Mouse (Mus musculus) gastrocnemius, adult 18-20 months (tissue): ENCODE measurements around the gene Hap1. TPM values are rescaled to one million over a fixed set of nuclear protein-coding genes. Genes with fewer than 3 reads are reported as not detected.
"Not testable (repeated sequence)": the region's sequence is repeated elsewhere in the genome, so short reads cannot be mapped to it uniquely, and the experiment has no call there.

Experiments
- DNase-seq: peaks from one replicate; pipeline ENCODE4 v3.0.0; 2021; ENCODE audit warnings: low spot score
- total RNA-seq, 2 experiments: library from RNA; stranded (reverse); gene quantifications; 2 replicates each; pipeline ENCODE4 v1.2.3; 2021

Hap1 gene
- total RNA-seq, 2 experiments from 2014 or later, result 0.26 to 0.53 TPM

GRCm38 (mm10) chr11:100319492-100320171 is 36.3 kb downstream of the Hap1 start, which contains the start of gene Eif1:
Gene Eif1, plus strand, starts transcription at chr11:100319885.
- peak; percentile 100 for DNase-seq

- DNase-seq, result no peak
Observed at GRCm38 (mm10) chr11:100318529-100319451, 37.1 kb downstream of the Hap1 start.

GRCm38 (mm10) chr11:100317826-100318380 is 38.0 kb downstream of the Hap1 start:
- DNase-seq, result no peak

GRCm38 (mm10) chr11:100315439-100315838 is 40.5 kb downstream of the Hap1 start:
- no peak for DNase-seq

GRCm38 (mm10) chr11:100313424-100313823 is 42.5 kb downstream of the Hap1 start:
- DNase-seq, result no peak

GRCm38 (mm10) chr11:100312096-100312679 is 43.7 kb downstream of the Hap1 start:
- peak; percentile 66 for DNase-seq

- no peak for DNase-seq
Observed at GRCm38 (mm10) chr11:100311656-100312055, 44.3 kb downstream of the Hap1 start.

- not testable (repeated sequence) for DNase-seq
Observed at GRCm38 (mm10) chr11:100308672-100309071, 47.3 kb downstream of the Hap1 start.

- DNase-seq, result no peak
Observed at GRCm38 (mm10) chr11:100307900-100308299, 48.0 kb downstream of the Hap1 start.

GRCm38 (mm10) chr11:100301292-100301691 is 54.6 kb downstream of the Hap1 start:
- no peak for DNase-seq

GRCm38 (mm10) chr11:100300293-100300692 is 55.6 kb downstream of the Hap1 start:
- peak; percentile 44 for DNase-seq

GRCm38 (mm10) chr11:100298274-100299036 is 57.5 kb downstream of the Hap1 start:
- DNase-seq, result peak; percentile 79

GRCm38 (mm10) chr11:100297801-100298200 is 58.1 kb downstream of the Hap1 start:
- no peak for DNase-seq

Other genes starting within 250 kb of the Hap1 start
- gene Krt13, start 234.6 kb downstream of the Hap1 start, total RNA-seq, result not detected
- not detected for gene Krt15, start 220.2 kb downstream of the Hap1 start, total RNA-seq
- gene Krt19, start 207.5 kb downstream of the Hap1 start, total RNA-seq, result under 1 TPM; 0.37 to 0.57 TPM
- gene Krt9, start 162.9 kb downstream of the Hap1 start, total RNA-seq, result not detected
- gene Krt14, start 148.6 kb downstream of the Hap1 start, total RNA-seq, result not detected
- not detected for gene Krt16, start 107.2 kb downstream of the Hap1 start, total RNA-seq
- under 1 TPM in 1 of 2 experiments, not detected in 1; 0.14 TPM for gene Krt17, start 95.1 kb downstream of the Hap1 start, total RNA-seq
- not detected for gene Krt42, start 86.3 kb downstream of the Hap1 start, total RNA-seq
- gene Eif1, start 36.2 kb downstream of the Hap1 start, total RNA-seq, result 1,000 to 10,000 TPM; 1,490 to 1,592 TPM
- gene Gast, start 21.7 kb downstream of the Hap1 start, total RNA-seq, result not detected
- 10 to 100 TPM; 73.4 to 81.3 TPM for gene Jup, start 41.6 kb upstream of the Hap1 start, total RNA-seq
- gene P3h4, start 58.7 kb upstream of the Hap1 start, total RNA-seq, result 1 to 10 TPM; 1.6 to 3.2 TPM
- gene Fkbp10, start 59.6 kb upstream of the Hap1 start, total RNA-seq, result 1 to 10 TPM; 1.9 to 2.6 TPM
- 1 to 10 TPM; 7.7 to 8.3 TPM for gene Nt5c3b, start 85.7 kb upstream of the Hap1 start, total RNA-seq
- gene Klhl10, start 85.8 kb upstream of the Hap1 start, total RNA-seq, result under 1 TPM; 0.25 to 0.28 TPM
- gene Klhl11, start 116.6 kb upstream of the Hap1 start, total RNA-seq, result 1 to 10 TPM; 2.7 to 4.2 TPM
- 10 to 100 TPM in 1 of 2 experiments, 1 to 10 TPM in 1; 9.5 to 12.2 TPM for gene Acly, start 171.9 kb upstream of the Hap1 start, total RNA-seq
- under 1 TPM; 0.33 to 0.48 TPM for gene Ttc25, start 189.5 kb upstream of the Hap1 start, total RNA-seq
- gene Cnp, start 218.8 kb upstream of the Hap1 start, total RNA-seq, result 1 to 10 TPM; 3.8 to 5.0 TPM